Mouse (Mus musculus) T-helper 2 cell (primary cell): ENCODE results near the gene C2cd4a.

ENCODE experiments used
- in situ Hi-C: fragments of 300-600 bp; cut with MboI, MseI; formaldehyde crosslinking; loops from one replicate; pipeline ENCODE4 v1.15.1; 2025; ENCODE audit warnings: high pct_unique_total_duplicates

The C2cd4a gene

DNA sequence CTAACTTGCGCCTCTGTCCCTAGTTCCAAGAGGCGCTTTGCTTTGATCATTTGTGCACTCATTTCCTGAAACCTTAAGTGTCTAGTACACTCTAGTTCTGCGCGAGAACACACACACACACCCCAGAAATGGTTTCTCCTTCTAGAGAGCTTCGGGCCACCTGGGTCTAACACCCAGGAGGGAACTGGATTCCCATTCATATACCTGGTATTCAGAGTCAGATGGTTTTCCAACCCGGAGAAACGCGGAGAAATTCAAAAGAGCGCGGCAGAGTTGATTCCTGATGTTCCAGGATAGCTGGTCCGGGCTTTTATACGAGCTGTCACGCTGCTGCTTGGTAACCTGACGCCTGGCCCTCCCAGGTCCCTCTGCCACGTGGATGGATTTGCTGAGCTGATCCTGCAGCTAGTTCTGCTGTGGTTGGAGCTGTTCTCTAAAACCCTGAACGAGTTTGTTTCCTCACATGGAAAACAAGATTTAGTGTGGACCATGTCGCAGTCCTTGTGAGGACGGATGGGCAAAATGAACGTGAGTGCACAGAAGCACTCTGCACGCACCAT is at the start of gene C2cd4a:
Gene C2cd4a, minus strand, starts transcription at position 285 of the 560 bp plus-strand sequence.
- in situ Hi-C loops, result loop anchor here (25.0 kb wide), 1 partner anchor 1455 kb away; no protein-coding TSS in a partner anchor

DNA sequence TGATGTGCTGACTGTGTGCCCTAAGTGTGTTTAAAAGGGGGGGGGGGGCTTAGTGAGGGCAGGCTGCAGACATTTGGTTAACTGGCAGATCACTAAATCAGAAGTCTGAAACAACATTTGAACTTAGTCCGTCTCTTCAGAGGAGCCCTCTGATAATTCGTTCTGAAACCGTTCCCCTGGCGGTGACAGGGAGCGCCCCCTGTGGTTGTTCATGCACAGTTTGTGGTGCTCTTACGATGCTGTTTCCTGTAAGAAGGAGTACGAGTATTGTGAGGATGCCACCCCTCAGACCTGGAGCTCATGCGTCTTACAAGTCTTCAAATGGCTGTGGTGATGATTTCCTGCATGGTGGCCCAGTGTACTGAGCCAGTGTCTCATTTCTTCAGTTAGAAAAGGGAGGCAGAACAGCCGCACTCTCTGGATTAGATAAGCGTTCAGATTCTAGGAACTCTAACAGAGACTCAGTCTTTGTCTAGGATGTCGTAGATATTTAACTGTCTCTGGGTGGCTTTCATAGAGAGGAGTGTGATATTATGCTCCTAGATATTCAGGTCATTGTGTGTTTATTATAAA is 46.2 kb upstream of the C2cd4a start:
- in situ Hi-C loops, result no loop called here

DNA sequence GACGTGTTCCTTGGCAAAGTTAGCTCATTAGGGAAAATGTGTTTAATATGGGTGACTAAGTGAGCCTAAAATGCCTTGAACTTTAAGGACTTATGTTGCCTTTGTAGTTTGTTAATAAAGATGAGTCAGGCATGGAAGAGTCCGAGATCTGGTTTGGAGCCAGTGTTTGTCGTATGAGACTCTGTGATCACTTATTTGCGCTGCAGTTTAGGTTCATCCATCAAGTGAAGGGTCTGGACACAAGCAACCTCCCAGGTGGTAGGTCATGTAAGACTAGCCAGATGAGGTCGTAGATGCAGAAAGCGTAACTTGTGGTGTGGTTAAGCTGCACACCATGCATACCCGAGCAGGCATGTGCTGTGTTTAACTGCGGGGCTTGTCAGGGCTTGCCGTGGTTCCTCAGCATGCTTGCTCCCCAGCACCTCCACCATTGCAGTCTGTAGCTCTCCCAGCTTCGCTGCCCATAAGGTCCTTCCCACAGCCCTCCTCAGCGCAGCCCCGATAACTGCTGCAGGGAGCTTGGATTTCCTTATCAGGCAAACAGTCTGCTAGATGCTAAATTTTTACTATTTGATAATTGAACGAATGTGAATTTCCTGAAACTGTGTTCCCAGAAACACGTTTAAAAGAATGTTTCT is 45.1 kb upstream of the C2cd4a start:
- in situ Hi-C loops, result no loop called here

- in situ Hi-C loops, result no loop called here
These were observed 43.2 kb upstream of the C2cd4a start for GRCm38 (mm10) chr9:67875337-67875736.

DNA sequence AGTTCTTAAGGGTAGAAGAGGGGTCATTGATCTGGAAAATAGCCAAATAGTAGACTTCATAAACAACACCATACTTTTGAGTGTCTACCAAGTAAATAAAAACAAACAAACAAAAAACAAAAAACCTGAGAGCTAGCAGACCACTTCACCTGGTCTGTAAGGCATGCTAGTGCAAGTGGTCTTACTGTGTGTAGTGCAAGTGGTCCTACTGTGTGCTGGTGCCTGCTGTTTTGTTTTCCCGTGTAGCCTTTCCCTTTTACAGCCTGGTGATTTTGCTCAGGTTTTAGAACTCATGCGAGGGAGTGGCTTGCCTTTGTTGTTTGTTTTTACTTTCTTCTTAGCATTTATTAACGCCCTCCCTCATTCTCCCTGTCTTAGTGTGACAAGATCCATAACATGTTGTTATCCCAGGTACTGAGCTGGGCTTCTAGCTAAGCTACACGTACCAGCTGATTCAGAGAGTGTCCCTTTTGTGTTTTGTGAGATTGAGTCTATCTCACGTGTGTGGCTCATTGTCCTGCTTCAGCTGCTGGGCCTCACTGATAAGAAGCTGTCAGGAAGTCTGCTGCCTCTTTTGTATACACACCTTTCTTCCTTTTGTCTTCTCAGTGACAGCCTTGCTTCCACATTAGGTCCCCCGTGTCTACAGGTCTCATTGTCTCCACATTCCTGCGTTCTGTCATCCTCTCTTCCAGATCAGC is 42.5 kb upstream of the C2cd4a start:
- in situ Hi-C loops, result no loop called here

DNA sequence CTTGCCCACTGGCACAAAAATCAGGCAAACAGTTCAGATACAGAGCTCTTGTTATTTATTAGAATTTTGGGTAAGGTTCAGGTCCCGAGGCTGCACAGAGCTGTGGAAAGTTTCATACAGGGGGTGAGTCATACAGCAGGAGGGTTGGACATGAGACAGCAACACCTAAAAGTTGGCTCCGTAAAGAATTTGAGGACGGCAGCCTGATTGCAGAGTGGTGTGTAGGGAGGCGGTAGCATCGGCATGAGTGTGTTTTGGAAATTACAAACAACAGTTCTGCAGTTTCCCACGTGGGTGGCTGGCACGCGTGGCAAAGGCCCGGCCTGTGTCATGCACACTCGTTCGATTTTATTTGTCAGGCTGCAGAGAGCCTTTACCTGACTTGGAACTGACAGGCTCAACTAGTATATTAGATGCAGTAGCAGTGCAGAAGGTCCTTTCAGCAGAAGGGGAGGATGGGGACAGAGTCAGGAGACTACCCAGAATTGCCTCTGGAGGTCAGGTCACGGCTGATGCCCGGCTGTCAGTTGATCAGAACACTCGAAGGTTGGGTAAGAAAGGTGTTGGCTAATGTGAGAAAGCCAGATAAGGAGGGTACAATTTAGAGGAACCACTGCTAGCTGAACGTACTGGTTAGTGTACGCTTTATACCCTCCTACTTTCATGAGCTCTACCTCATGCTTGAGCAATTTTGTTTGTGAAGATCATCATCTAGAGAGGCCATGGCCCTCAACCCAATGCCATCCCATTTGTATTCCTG is 37.7 kb upstream of the C2cd4a start:
- in situ Hi-C loops, result no loop called here

GRCm38 (mm10) chr9:67867411-67867810 is 35.3 kb upstream of the C2cd4a start:
- in situ Hi-C loops, result no loop called here

DNA sequence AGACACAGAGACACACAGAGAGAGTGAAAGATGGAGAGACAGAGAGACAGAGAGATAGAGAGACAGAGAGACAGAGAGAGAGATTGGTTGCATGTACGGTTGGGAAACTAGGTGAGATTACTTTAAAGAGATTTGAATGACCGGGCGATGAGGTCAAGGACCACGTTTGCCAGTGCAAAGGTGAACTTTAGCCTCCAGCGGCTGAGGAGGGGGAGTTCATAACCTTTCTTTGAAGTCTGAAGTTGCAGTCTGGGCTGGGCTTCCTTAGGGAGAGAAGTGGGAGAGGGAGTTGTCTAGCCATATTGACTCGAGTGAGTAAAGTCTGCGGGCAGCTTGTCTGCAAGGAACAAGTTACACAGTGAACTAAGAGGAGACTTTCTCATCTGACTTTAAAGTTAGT is 33.3 kb upstream of the C2cd4a start:
- in situ Hi-C loops, result no loop called here

GRCm38 (mm10) chr9:67864011-67864410 is 31.9 kb upstream of the C2cd4a start:
- in situ Hi-C loops, result no loop called here

DNA sequence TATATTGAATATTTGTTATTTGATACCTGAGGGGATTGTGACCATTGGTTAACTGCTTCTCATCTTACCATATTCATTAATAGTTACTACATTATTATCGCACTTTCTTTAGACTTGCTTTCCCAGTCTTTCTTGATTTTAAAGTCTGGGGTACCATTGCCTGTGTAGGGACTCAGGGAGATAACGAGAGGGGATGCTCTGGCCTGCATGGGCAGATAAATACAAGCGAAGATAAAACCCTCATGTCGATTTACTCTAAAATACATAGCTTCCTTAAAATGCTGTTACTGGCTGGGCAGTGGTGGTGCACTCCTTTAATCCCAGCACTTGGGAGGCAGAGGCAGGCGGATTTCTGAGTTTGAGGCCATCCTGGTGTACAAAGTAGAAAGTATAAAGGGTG is 31.2 kb upstream of the C2cd4a start:
- in situ Hi-C loops, result no loop called here

DNA sequence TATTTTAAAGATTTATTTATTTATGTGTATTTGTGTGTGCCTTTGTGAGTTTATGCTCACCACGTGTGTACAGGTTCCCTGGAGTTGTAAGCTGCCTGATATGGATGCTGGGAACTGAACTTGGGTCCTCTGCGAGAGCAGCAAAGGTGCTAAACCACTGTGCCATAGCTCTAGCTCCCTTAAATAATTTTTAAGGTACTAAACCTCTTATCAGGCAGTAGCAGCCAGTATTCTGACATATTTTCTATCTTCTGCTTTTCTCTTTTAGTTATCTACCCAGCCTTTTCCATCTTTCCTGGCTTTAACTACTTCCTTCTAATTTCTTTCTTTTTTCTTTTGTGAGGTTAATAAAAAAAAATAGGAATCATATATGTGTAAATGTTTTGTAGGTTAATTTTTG is 28.1 kb upstream of the C2cd4a start:
- in situ Hi-C loops, result no loop called here

GRCm38 (mm10) chr9:67851150-67851549 is 19.0 kb upstream of the C2cd4a start:
- in situ Hi-C loops, result no loop called here

DNA sequence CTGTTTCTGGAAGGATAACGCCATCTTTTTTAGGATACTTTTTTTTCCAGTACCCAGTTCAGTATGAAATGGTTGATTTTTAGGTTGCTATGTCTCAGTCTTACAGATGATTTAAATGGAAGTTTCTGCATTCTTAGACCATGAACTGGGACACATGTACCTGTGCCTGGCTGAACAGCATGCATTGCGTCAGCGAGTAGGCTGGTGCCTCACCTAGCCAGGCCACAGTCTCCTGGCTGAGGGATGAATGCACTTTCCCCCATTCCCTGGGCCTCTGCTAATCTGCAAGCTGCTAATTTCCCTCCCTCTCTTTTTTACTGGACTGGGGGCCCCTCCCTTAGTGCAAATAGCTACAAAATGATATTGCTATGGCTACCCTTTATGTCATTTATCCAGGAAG is 17.7 kb upstream of the C2cd4a start:
- in situ Hi-C loops, result loop anchor here (25.0 kb wide), 1 partner anchor 1437 kb away; no protein-coding TSS in a partner anchor

- in situ Hi-C loops, result loop anchor here (25.0 kb wide), 1 partner anchor 1438 kb away; no protein-coding TSS in a partner anchor
These were observed 17.3 kb upstream of the C2cd4a start for GRCm38 (mm10) chr9:67849397-67849796.

GRCm38 (mm10) chr9:67847606-67848005 is 15.5 kb upstream of the C2cd4a start:
- in situ Hi-C loops, result loop anchor here (25.0 kb wide), 1 partner anchor 1440 kb away; no protein-coding TSS in a partner anchor

- in situ Hi-C loops, result loop anchor here (25.0 kb wide), 1 partner anchor 1441 kb away; no protein-coding TSS in a partner anchor
These were observed 14.0 kb upstream of the C2cd4a start for GRCm38 (mm10) chr9:67846089-67846488.

- in situ Hi-C loops, result loop anchor here (25.0 kb wide), 1 partner anchor 1442 kb away; no protein-coding TSS in a partner anchor
These were observed 13.5 kb upstream of the C2cd4a start for GRCm38 (mm10) chr9:67845648-67846047.

DNA sequence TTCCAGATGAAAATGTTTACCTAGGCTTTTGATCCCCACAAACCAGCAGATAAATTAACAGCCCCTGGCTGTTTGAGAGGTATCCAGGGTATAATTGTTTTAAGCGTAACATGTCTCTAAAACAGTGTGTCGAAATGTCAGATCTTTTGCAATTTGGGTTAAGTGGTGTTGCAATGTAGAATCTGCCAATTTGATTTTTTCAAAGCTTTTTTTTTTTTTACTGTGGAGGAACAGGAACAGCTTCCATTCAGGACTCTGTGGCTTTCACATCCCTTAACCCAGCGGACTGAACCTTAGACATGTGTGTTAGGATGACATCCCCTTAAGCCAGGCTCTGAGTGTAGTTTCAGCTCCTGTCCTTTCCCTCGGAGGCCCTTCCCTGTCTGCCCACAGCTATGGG is 12.9 kb upstream of the C2cd4a start:
- in situ Hi-C loops, result loop anchor here (25.0 kb wide), 1 partner anchor 1442 kb away; no protein-coding TSS in a partner anchor

DNA sequence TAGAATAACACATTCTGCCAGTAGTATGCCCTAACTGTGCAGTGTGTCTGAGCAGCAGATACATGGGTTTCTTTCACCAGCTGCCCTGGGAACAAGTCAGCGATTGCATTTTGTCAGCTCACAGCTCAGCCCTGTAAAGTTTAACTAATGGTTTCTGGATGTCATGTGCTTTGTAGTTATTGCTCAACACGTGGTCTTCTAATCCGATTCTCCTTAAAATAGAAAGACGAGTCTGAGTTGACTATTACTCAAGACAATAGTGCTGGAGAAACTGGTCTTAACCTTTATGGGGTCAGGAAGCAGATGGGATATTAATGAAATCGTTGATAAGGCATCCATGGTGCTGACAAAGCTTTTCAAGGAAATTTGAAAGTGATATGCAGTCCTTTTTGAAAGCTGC is 10.7 kb upstream of the C2cd4a start:
- in situ Hi-C loops, result loop anchor here (25.0 kb wide), 1 partner anchor 1445 kb away; no protein-coding TSS in a partner anchor

GRCm38 (mm10) chr9:67839981-67840859 is 8.1 kb upstream of the C2cd4a start, which contains the start of gene Vps13c:
Gene Vps13c, plus strand, starts transcription at chr9:67840396.
- in situ Hi-C loops, result loop anchor here (25.0 kb wide), 1 partner anchor 1447 kb away; no protein-coding TSS in a partner anchor
